Mouse (Mus musculus) brain, embryonic 14.5 days (tissue): Measurements from ENCODE around the gene Sertad3. TPM values are rescaled to one million over a fixed set of nuclear protein-coding genes. Genes with fewer than 3 reads are reported as not detected.

Experiments
- DNase-seq: peaks from one replicate; pipeline ENCODE4 v3.0.0-alpha.2; 2011; ENCODE audit warnings: low read depth
- CTCF ChIP-seq: fragments of 200-500 bp; IDR thresholded peaks from 2 replicates; pipeline ENCODE4 v1.5.1; 2012; ENCODE audit warnings: inconsistent platforms, mild to moderate bottlenecking, moderate library complexity, borderline replicate concordance; ENCODE audit not compliant: insufficient read depth, insufficient read length; ENCODE audit errors: extremely low read depth
- POLR2A ChIP-seq: fragments of 200-500 bp; IDR thresholded peaks from 2 replicates; pipeline ENCODE4 v1.6.1; 2012; ENCODE audit warnings: mild to moderate bottlenecking, inconsistent platforms, borderline replicate concordance; ENCODE audit not compliant: poor library complexity, insufficient read depth, insufficient read length, severe bottlenecking; ENCODE audit errors: extremely low read depth
- polyA plus RNA-seq: library from polyadenylated mRNA; depleted of rRNA; stranded (reverse); fragments of >200 nt; gene quantifications from 2 replicates; pipeline ENCODE4 v1.2.3, GENCODE M21; 2012

The Sertad3 gene
- polyA plus RNA-seq, 1 experiment: 7.8 TPM

DNA sequence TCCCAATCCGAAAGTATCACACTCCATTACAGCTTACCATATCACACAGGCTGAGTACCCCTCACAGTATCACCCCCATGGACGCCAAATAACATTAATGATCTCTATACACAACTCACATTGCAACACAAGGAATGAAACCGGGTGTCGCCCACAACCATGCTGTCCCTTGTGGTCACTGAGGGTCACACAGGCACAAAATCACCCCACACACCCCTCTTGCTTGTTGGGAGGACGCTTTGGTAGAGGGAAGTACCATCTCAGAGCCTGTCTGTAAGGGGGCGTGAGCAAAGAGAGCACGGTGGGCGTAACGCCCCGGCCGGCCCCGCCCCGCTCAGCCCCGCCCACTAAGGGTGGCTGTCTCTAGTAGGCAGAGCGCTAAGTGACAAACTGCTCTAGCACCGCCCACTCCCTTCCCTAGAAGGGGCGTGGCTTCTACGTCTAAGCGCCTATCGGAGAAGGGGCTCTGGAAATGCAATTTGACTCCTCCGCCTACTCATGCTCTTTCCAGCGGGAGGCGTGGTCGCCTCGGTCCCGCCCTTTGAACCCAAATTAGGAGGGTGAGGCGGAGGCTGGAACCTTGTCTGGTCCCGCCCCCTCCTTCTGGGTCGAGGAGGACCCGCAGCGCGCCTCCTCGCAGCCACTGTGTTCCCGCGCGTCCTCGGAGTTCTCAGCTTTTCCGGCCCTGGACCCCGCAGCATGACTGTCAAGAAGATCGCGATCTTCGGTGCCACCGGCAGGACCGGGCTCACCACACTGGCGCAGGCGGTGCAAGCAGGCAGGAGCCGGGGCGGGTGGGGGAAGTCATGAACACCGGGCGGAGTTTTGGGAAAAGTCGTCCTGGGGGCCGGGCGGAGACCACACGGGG lies 25.9 kb upstream of the Sertad3 start, which contains the start of the genes Sptbn4 and Blvrb:
Sptbn4 (minus strand) TSS at position 268 of the 868 bp plus-strand sequence.
Blvrb (plus strand) TSS at position 560 of the 868 bp plus-strand sequence.
- TF ChIP-seq CTCF: peak; percentile 41; the same call in 1 of the 2 replicates
- TF ChIP-seq POLR2A: no peak
- DNase-seq: peak; percentile 99

DNA sequence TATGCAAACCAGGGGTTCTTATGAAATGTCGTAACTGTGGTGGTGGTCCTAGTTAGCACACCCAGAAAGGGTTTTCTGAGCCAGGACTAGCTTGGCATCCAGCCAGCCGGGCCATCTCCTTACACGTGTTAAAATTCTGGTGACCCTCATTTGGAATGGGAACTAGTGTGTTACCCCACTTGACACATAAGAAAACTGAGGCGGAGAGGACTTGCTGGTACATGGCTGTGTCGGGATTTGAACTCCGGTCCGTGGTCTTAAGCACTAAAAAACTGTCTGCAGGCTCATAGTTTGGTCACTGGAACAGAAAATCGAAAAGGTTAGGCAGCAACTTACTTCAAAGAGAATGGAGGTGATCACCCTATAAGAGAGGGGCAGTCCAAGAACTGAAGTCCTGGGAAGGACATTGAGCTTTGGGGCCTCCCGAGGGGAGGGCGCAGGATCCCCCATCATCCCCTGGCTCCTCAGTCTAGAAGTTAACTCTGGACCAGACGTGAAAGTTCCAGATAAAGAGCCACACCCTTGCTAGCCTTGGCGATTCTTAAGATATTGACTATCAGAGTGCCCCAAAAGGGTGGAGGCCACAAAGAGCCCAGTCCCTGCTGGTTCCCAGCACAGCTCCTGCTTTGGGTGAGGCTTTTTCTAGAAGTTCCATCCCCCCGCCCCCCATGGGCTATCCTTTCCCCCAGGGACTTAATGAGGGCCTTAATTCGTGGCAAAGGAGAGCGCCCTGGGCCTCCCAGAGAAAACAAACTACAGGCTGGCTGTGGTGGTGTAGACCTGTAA lies 25.0 kb upstream of the Sertad3 start:
- no peak for TF ChIP-seq POLR2A
- TF ChIP-seq CTCF: no peak
- no peak for DNase-seq

DNA sequence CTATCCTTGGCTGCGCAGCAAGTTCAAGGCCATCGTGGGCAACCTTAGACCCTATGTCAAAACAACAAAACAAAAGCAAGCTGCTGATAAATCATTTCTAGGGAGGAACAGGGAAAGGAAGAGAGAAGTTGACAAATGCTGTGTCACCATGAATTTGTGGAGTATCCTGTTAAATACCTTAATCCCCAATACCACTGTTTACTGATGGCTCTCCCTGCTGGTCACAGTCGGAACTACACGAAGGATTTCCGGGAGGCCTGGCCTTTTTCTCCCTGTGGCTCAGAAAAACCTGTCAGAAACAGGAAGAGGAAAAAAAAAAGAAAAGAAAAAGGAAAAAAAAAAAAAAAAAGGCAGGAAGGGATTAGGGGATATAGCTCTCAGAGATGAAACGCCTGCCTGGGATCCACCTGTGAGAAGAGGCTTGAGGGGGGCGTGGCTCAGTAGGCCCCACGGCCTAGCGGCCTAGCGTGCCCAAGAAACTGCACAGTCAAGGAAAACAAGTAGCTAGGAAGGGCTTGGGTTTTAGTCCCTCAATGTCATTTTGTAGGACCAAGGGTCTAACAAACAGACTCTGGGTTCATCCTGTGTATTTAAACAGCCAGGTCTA lies 24.2 kb upstream of the Sertad3 start:
- no peak for TF ChIP-seq POLR2A
- peak; percentile 61; the same call in 1 of the 2 replicates for TF ChIP-seq CTCF

DNA sequence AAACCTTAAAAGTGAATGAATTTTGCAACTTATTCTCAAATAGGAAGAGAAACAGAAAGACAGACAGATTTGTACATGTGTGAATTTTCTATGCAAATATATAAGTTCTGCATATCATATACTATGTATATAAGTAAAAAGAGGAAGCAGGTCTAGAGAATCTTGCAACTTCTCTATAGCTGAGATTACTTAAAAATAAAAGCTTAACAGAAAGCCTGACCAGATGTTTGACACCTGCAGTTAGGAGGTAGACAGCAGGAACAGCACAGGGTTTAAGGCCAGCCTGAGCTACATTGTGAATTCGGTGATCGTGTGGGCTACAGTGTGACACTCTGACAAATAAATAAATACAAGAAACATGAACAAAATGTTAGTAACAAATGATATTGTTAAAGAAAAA lies 22.2 kb upstream of the Sertad3 start:
- TF ChIP-seq POLR2A: no peak
- TF ChIP-seq CTCF: no peak
- DNase-seq: no peak

More for the DNA sequence above, 24.2 kb upstream of the Sertad3 start:
- peak; percentile 33 for DNase-seq

DNA sequence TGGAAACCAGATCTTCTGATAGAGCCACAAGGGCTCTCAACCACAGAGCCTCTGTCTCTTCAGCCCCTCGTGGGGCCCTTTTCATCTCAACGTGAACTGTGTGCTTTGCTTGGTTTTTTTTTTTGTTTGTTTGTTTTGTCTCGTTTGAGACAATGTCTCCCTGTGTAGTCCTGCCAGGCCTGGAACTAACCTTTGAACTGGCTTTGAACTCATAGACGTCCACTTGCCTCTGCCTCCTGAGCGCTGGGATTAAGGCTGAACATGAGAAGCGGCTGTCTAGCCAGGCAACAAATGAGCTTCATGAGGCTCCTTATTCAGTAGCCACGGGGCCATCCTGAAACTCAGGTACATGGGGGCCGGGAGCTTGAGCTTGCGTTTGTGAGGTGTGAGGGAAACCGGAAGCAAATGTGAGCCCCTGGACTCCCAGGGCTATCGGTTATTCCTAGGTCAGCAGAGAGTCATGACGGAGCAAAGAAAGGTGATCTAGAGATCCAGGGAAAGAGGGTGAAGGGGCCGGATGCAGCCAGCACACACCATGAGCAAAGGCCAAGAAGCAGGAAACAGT lies 21.3 kb upstream of the Sertad3 start:
- TF ChIP-seq CTCF (no peak), POLR2A (no peak)
- no peak for DNase-seq

DNA sequence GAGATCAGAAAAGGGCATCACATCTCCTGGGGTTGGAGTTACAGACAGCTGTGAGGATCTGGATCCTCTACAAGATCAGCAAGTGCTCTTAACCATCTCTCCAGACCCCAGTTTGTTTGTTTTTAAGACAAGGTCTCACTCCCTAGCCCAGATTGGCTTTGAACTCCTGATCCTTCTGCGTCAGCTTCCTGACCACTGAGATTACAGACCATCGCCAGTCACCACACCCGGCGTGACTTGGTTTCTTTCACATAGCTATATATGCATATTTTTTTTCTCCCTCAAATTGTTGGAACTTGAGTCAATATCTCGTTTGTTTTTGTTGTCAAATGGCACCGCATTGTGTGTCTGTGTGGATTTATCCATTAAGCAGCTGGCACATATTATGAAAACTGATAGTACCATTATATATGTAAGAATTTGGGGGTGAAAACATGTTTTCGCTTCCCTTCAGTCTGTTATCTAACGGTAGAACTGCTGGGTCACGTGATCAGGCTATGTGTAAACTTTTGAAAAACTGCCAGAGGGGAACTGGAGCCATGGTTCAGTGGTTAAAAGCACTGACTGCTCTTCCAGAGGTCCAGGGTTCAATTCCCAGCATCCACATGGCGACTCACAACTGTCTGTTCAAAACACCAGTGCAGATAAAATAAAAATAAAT lies 19.0 kb upstream of the Sertad3 start:
- no peak for TF ChIP-seq CTCF
- no peak for TF ChIP-seq POLR2A

DNA sequence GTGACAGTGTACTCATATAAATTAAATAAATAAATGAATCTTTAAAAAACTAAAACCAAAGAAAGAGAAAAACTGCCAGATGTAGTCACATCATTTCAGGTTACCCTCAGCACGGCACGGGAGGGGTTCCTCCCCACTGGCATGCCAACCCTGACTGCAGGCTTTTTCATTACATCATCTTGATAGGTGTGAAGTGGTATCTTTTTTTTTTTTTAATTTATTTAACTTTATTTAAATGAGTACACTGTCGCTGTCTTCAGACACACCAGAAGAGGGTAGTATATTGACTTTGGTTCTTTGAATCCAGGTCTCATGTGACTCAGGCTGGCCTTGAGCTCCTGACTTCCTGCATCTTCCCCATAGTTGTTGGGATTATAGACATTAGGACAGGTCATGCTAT lies 18.3 kb upstream of the Sertad3 start:
- DNase-seq: no peak
- TF ChIP-seq CTCF: no peak
- no peak for TF ChIP-seq POLR2A

More for the DNA sequence above, 19.0 kb upstream of the Sertad3 start:
- DNase-seq: no peak

DNA sequence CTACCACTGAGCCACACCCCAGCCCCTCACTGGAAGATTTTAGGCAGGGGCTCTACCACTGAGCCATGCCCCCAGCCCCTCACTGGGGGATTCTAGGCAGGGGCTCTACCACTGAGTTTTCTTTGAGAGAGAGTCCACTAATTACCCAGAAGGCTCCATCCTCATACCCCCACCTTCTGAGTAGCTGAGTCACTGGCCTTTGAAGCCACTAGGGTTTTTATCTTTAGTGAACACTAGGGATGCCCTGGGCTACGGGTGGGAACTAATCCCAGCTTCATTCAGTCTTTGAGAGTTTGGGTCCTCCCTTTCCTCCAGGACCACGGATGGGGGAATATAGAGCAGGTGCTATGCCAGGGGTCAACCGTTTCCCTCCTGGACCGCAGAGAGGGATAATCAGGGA lies 15.0 kb upstream of the Sertad3 start:
- DNase-seq: no peak
- TF ChIP-seq CTCF: no peak
- no peak for TF ChIP-seq POLR2A

DNA sequence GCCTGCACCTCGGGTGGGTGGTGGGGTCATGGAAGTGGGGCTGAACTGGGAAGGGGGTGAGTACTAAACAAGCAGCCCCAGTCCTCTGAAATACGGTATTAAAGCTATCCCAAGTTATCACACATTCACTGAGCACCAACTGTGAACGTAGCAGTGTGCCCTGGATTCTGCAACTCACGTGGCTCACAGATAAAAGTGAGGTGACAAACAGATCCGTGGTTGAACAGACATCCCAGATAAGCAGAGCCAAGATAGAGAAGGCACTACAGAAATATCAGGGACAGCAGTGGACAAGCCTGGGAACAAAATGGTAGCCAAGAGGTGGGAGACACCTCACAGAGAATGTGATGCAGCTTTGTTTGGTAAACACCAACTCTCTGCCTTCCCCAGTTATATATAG lies 13.9 kb upstream of the Sertad3 start:
- TF ChIP-seq POLR2A (no peak), CTCF (no peak)
- no peak for DNase-seq

DNA sequence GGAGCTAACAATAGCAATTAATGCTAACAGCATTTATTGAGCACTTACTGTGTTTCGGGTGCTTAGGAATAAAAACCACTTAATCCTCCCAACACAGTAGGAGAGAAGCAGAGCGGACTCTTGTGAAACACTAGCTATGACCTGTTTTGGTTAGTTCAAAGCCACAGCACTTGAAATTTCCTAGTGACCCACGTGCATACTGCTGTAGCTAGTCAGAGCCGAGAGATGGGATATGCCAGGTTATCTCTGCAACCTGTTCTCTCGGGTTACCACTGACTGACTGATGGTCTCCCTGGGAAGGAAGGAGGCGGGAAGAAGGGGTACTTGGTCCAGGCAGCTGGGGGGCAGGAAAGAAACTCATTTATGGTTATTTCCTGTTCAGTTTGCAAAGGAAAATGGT lies 13.1 kb upstream of the Sertad3 start:
- TF ChIP-seq CTCF (no peak), POLR2A (no peak)
- no peak for DNase-seq
